Mouse (Mus musculus): ENCODE data around the gene Rrn3. TPM values are rescaled to one million over a fixed set of nuclear protein-coding genes. Genes with fewer than 3 reads are reported as not detected.

The Rrn3 gene
- total RNA-seq, 4 experiments from 2014 or later: 47.4 to 55.0 (median 50.1) TPM

DNA sequence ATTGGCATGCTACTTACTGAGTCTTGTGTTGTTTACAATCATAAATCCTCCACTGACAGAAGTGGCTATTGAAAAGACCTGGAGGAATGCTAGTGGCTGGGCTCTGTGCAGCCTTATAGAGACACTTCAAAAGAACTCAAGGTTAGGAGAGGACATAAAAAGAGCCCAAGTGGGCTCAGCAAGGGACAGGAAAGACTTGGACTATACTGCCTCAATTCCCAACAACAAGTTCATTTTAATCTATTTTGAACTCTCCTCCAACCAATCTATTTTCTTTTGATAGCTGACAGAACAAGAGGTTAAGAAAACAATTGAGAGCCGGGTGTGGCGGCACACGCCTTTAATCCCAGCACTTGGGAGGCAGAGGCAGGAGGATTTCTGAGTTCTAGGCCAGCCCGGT is 73.4 kb downstream of the Rrn3 start:
- DNase-seq: no peak

Small RNAs within 50 kb of the gene (microRNA-seq; reads per million reads assigned to microRNA genes)
- gene Gm27734: 0 reads per million in 2 experiments

Other genes with a start within 250 kb of the Rrn3 start
- gene Parn, start 112.5 kb upstream of the Rrn3 start, total RNA-seq (2022): 10 to 100 TPM; 42.1 to 45.1 (median 43.5) TPM
- 10 to 100 TPM; 43.5 to 62.5 (median 52.2) TPM for gene Bfar, start 108.8 kb upstream of the Rrn3 start, total RNA-seq (2022)
- gene 3110001I22Rik, start 108.8 kb upstream of the Rrn3 start, total RNA-seq (2022): 1 to 10 TPM; 5.2 to 6.8 (median 5.7) TPM
- not detected for gene Pla2g10, start 49.7 kb upstream of the Rrn3 start, total RNA-seq (2022)
- gene Ntan1, start 38.1 kb downstream of the Rrn3 start, total RNA-seq (2022): 10 to 100 TPM; 56.4 to 67.5 (median 61.9) TPM
- 100 to 1,000 TPM in 1 of 4 experiments, 10 to 100 TPM in 3; 86.7 to 107 (median 95.7) TPM for gene Pdxdc1, start 122.4 kb downstream of the Rrn3 start, total RNA-seq (2022)
- 10 to 100 TPM; 12.4 to 21.4 (median 16.7) TPM for gene Mpv17l, start 122.5 kb downstream of the Rrn3 start, total RNA-seq (2022)
- 1 to 10 TPM; 1.2 to 4.5 (median 2.6) TPM for gene 2900011O08Rik, start 205.9 kb downstream of the Rrn3 start, total RNA-seq (2022)
- under 1 TPM in 2 of 4 experiments, not detected in 2; 0.75 to 0.83 TPM for gene Ifitm7, start 206.2 kb downstream of the Rrn3 start, total RNA-seq (2022)

Data from adrenal gland, adult 8-10 months (tissue).